Mouse (Mus musculus) intestine, embryonic 15.5 days (tissue): ENCODE measurements at regions not wholly inside any gene's neighbourhood (a gene's known extent, or its start where the extent isn't known, plus 50 kb on each side); places are given as distances from the start of the nearest gene placed in this dataset.

Experiments
- ATAC-seq: fragments of 200-750 bp; cut with Nextera tagmentation; 2 replicates; pipeline ENCODE4 v1.8.0; 2017; ENCODE audit warnings: moderate TSS enrichment, moderate library complexity
- H3K27ac ChIP-seq: fragments of 300-500 bp; sonication (generic); 2 replicates; pipeline ENCODE4 v1.5.1; 2015; ENCODE audit warnings: mild to moderate bottlenecking, inconsistent platforms
- H3K27me3 ChIP-seq: fragments of 300-500 bp; sonication (generic); replicated peaks from 2 replicates; pipeline ENCODE4 v1.6.1; 2015; ENCODE audit warnings: inconsistent platforms
- H3K36me3 ChIP-seq: fragments of 300-500 bp; sonication (generic); 2 replicates; pipeline ENCODE4 v1.6.1; 2015; ENCODE audit warnings: inconsistent platforms
- H3K4me1 ChIP-seq: fragments of 300-500 bp; sonication (generic); replicated peaks from 2 replicates; pipeline ENCODE4 v1.6.1; 2015; ENCODE audit warnings: inconsistent platforms
- H3K4me2 ChIP-seq: fragments of 300-500 bp; sonication (generic); replicated peaks from 2 replicates; pipeline ENCODE4 v1.6.1; 2015; ENCODE audit warnings: mild to moderate bottlenecking, inconsistent platforms
- H3K4me3 ChIP-seq: fragments of 300-500 bp; sonication (generic); replicated peaks from 2 replicates; pipeline ENCODE4 v1.5.1; 2015; ENCODE audit warnings: inconsistent platforms
- H3K9ac ChIP-seq: fragments of 300-500 bp; sonication (generic); 2 replicates; pipeline ENCODE4 v1.6.1; 2015; ENCODE audit warnings: inconsistent platforms
- H3K9me3 ChIP-seq: fragments of 300-500 bp; sonication (generic); 2 replicates; pipeline ENCODE4 v1.6.1; 2016; ENCODE audit warnings: inconsistent platforms
- WGBS: fragments of 180-500 bp; shearing (Covaris S2); methylation state at CpG from one replicate; pipeline ENCODE4 v1.1.7; 2015; 5-methylcytosine and 5-hydroxymethylcytosine counted together

- Histone ChIP-seq H3K4me2 (no peak overlapping the region), H3K4me1 (no peaks in the 10 kb centered on the region), H3K9me3 (no peaks in the 10 kb centered on the region), H3K27me3 (no peaks in the 10 kb centered on the region), H3K9ac (no peak overlapping the region), H3K27ac (no peak overlapping the region), H3K4me3 (no peak overlapping the region), H3K36me3 (no peaks in the 10 kb centered on the region)
- ATAC-seq: no peak
- 81% methylated on average over 5 of the region's 5 CpGs for WGBS
Observed at GRCm38 (mm10) chr4:127747876-127748275, 222.9 kb downstream of the CK137956 start.

GRCm38 (mm10) chr4:127736781-127737180 is 234.0 kb downstream of the CK137956 start:
- 63% methylated on average over 2 of the region's 2 CpGs for WGBS
- no peak for ATAC-seq

GRCm38 (mm10) chr4:127736151-127736550 is 234.6 kb downstream of the CK137956 start:
- no peak overlapping the region for H3K9ac ChIP-seq
- H3K4me3 ChIP-seq: no peak overlapping the region
- H3K27me3 ChIP-seq: no peaks in the 10 kb centered on the region
- WGBS: 51% methylated on average over 5 of the region's 5 CpGs
- no peak overlapping the region for H3K4me2 ChIP-seq
- H3K27ac ChIP-seq: no peak overlapping the region
- no peaks in the 10 kb centered on the region for H3K4me1 ChIP-seq
- no peaks in the 10 kb centered on the region for H3K9me3 ChIP-seq
- H3K36me3 ChIP-seq: no peaks in the 10 kb centered on the region
- no peak for ATAC-seq

More at GRCm38 (mm10) chr4:127736781-127737180, 234.0 kb downstream of the CK137956 start:
- H3K9ac ChIP-seq: no peak overlapping the region
- H3K27ac ChIP-seq: no peak overlapping the region
- H3K4me2 ChIP-seq: no peak overlapping the region
- no peaks in the 10 kb centered on the region for H3K9me3 ChIP-seq
- H3K27me3 ChIP-seq: no peaks in the 10 kb centered on the region
- H3K36me3 ChIP-seq: no peaks in the 10 kb centered on the region
- no peak overlapping the region for H3K4me3 ChIP-seq
- H3K4me1 ChIP-seq: no peaks in the 10 kb centered on the region

GRCm38 (mm10) chr4:127734641-127735040 is 236.1 kb downstream of the CK137956 start:
- WGBS: 53% methylated on average over 8 of the region's 8 CpGs
- H3K27ac ChIP-seq: no peak overlapping the region
- no peak overlapping the region for H3K4me2 ChIP-seq
- H3K4me3 ChIP-seq: no peak overlapping the region
- H3K36me3 ChIP-seq: no peaks in the 10 kb centered on the region
- H3K27me3 ChIP-seq: no peaks in the 10 kb centered on the region
- H3K9ac ChIP-seq: no peak overlapping the region
- H3K4me1 ChIP-seq: no peaks in the 10 kb centered on the region
- ATAC-seq: no peak
- no peaks in the 10 kb centered on the region for H3K9me3 ChIP-seq

GRCm38 (mm10) chr4:127718661-127719060 is 252.1 kb downstream of the CK137956 start:
- Histone ChIP-seq H3K4me3 (no peak overlapping the region), H3K36me3 (no peaks in the 10 kb centered on the region), H3K27me3 (no peaks in the 10 kb centered on the region), H3K27ac (no peak overlapping the region), H3K4me2 (no peak overlapping the region), H3K9ac (no peak overlapping the region), H3K9me3 (no peaks in the 10 kb centered on the region), H3K4me1 (no peaks in the 10 kb centered on the region)
- ATAC-seq: no peak
- 68% methylated on average over 5 of the region's 5 CpGs for WGBS

- no peak overlapping the region for H3K27ac ChIP-seq
- no peak overlapping the region for H3K4me3 ChIP-seq
- H3K4me2 ChIP-seq: no peak overlapping the region
- H3K9me3 ChIP-seq: no peaks in the 10 kb centered on the region
- WGBS: 94% methylated on average over 10 of the region's 10 CpGs
- H3K27me3 ChIP-seq: no peaks in the 10 kb centered on the region
- no peaks in the 10 kb centered on the region for H3K4me1 ChIP-seq
- ATAC-seq: no peak
- no peak overlapping the region for H3K9ac ChIP-seq
- no peaks in the 10 kb centered on the region for H3K36me3 ChIP-seq
Observed at GRCm38 (mm10) chr4:127712274-127712673, 258.5 kb downstream of the CK137956 start.

GRCm38 (mm10) chr4:127710816-127711215 is 259.9 kb downstream of the CK137956 start:
- ATAC-seq: no peak
- no peaks in the 10 kb centered on the region for H3K9me3 ChIP-seq
- no peak overlapping the region for H3K27ac ChIP-seq
- no peaks in the 10 kb centered on the region for H3K27me3 ChIP-seq
- no peaks in the 10 kb centered on the region for H3K4me1 ChIP-seq
- no peak overlapping the region for H3K9ac ChIP-seq
- H3K4me3 ChIP-seq: no peak overlapping the region
- whole genome bisulfite sequencing: 66% methylated on average over 4 of the region's 4 CpGs
- H3K36me3 ChIP-seq: no peaks in the 10 kb centered on the region
- no peak overlapping the region for H3K4me2 ChIP-seq

- no peaks in the 10 kb centered on the region for H3K36me3 ChIP-seq
- no peak for ATAC-seq
- no peak overlapping the region for H3K9ac ChIP-seq
- H3K9me3 ChIP-seq: no peaks in the 10 kb centered on the region
- no peak overlapping the region for H3K4me2 ChIP-seq
- no peak overlapping the region for H3K4me3 ChIP-seq
- WGBS: 85% methylated on average over 6 of the region's 6 CpGs
- no peaks in the 10 kb centered on the region for H3K27me3 ChIP-seq
- H3K4me1 ChIP-seq: no peaks in the 10 kb centered on the region
- no peak overlapping the region for H3K27ac ChIP-seq
Observed at GRCm38 (mm10) chr4:127709746-127710145, 261.0 kb downstream of the CK137956 start.

GRCm38 (mm10) chr4:127708186-127708585 is 262.6 kb downstream of the CK137956 start:
- H3K9ac ChIP-seq: no peak overlapping the region
- no peaks in the 10 kb centered on the region for H3K9me3 ChIP-seq
- WGBS: 49% methylated on average over 3 of the region's 3 CpGs
- no peaks in the 10 kb centered on the region for H3K36me3 ChIP-seq
- no peak overlapping the region for H3K27ac ChIP-seq
- H3K27me3 ChIP-seq: no peaks in the 10 kb centered on the region
- ATAC-seq: no peak
- no peak overlapping the region for H3K4me3 ChIP-seq
- no peak overlapping the region for H3K4me2 ChIP-seq
- no peaks in the 10 kb centered on the region for H3K4me1 ChIP-seq

- ATAC-seq: no peak
- Histone ChIP-seq H3K9me3 (no peaks in the 10 kb centered on the region), H3K27me3 (no peaks in the 10 kb centered on the region), H3K4me2 (no peak overlapping the region), H3K27ac (no peak overlapping the region), H3K9ac (no peak overlapping the region), H3K36me3 (no peaks in the 10 kb centered on the region), H3K4me1 (no peaks in the 10 kb centered on the region), H3K4me3 (no peak overlapping the region)
- 83% methylated on average over 3 of the region's 3 CpGs for WGBS
Observed at GRCm38 (mm10) chr4:127707126-127707525, 263.6 kb downstream of the CK137956 start.

- H3K9ac ChIP-seq: no peak overlapping the region
- H3K27ac ChIP-seq: no peak overlapping the region
- no peak for ATAC-seq
- H3K4me2 ChIP-seq: no peak overlapping the region
- no peak overlapping the region for H3K4me3 ChIP-seq
- H3K9me3 ChIP-seq: no peaks in the 10 kb centered on the region
- H3K36me3 ChIP-seq: no peaks in the 10 kb centered on the region
- H3K4me1 ChIP-seq: no peaks in the 10 kb centered on the region
- no peaks in the 10 kb centered on the region for H3K27me3 ChIP-seq
- WGBS: 95% methylated on average over 11 of the region's 11 CpGs
Observed at GRCm38 (mm10) chr4:127701651-127702050, 269.1 kb downstream of the CK137956 start.

GRCm38 (mm10) chr4:127689986-127690385 is 280.8 kb downstream of the CK137956 start:
- H3K4me2 ChIP-seq: no peak overlapping the region
- WGBS: 61% methylated on average over 4 of the region's 4 CpGs
- no peak for ATAC-seq

GRCm38 (mm10) chr4:127685021-127685420 is 285.7 kb downstream of the CK137956 start:
- 60% methylated on average over 3 of the region's 3 CpGs for WGBS
- no peak overlapping the region for H3K4me2 ChIP-seq
- no peak overlapping the region for H3K27ac ChIP-seq
- no peaks in the 10 kb centered on the region for H3K9me3 ChIP-seq
- no peaks in the 10 kb centered on the region for H3K4me1 ChIP-seq
- no peaks in the 10 kb centered on the region for H3K27me3 ChIP-seq
- H3K36me3 ChIP-seq: no peaks in the 10 kb centered on the region
- no peak for ATAC-seq
- no peak overlapping the region for H3K9ac ChIP-seq
- no peak overlapping the region for H3K4me3 ChIP-seq

More at GRCm38 (mm10) chr4:127689986-127690385, 280.8 kb downstream of the CK137956 start:
- no peak overlapping the region for H3K27ac ChIP-seq
- H3K36me3 ChIP-seq: no peaks in the 10 kb centered on the region
- H3K9ac ChIP-seq: no peak overlapping the region
- no peaks in the 10 kb centered on the region for H3K9me3 ChIP-seq
- no peak overlapping the region for H3K4me3 ChIP-seq
- no peaks in the 10 kb centered on the region for H3K27me3 ChIP-seq
- H3K4me1 ChIP-seq: no peaks in the 10 kb centered on the region
